Mouse (Mus musculus) gastrocnemius, adult 8-10 months (tissue): ENCODE results near the gene Zc4h2. TPM values are rescaled to one million over a fixed set of nuclear protein-coding genes. Genes with fewer than 3 reads are reported as not detected.

Experiments
- DNase-seq, 2 experiments: peaks; one replicate each; pipeline ENCODE4 v3.0.0; 2022; ENCODE audit warnings: low spot score in 2 of 2
- total RNA-seq, 4 experiments: library from RNA; stranded (reverse); gene quantifications; 2 replicates each; pipeline ENCODE4 v1.2.4; 2022

The Zc4h2 gene
- total RNA-seq: 1 to 10 TPM in 2 of 4 experiments, under 1 TPM in 2; 0.46 to 1.3 (median 1.0) TPM

DNA sequence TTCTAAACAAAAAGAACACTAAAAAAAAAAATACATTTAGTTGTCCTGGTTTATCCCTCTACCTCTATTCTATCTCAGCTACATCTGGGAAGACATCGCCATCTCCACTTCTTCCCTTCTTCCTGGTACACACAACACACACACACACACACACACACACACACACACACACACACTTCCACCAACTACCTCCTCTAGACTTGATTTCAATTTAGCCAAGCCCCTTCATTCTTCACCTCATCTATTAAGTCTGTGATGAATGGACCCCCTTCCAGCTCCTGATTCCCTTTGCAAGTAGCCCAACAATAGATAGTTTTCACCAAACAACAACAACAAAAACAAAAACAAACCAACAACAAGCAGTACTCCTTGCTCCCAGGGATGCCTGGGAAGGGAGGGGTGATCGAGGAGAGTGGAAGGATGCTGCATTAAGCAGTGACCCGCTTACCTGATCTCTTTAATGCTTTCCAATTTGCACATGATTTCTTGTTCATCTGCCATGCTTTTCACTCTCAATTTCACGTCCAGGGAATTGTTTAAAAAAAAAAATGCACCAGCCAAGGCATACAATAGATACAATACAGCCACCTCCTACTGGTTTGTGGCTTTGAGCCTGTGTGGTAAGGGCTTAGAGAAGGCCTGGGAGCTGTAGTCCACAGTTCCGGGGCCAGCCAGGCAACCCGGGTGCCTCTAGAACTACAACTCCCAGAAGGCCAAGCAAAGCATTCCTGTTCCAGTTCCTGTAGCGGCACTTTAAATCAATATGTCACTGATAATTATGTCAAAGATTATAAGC is at the start of gene Zc4h2:
Zc4h2 (minus strand) TSS at position 706 of the 796 bp plus-strand sequence.
- DNase-seq: peak; percentile 32 to 55

DNA sequence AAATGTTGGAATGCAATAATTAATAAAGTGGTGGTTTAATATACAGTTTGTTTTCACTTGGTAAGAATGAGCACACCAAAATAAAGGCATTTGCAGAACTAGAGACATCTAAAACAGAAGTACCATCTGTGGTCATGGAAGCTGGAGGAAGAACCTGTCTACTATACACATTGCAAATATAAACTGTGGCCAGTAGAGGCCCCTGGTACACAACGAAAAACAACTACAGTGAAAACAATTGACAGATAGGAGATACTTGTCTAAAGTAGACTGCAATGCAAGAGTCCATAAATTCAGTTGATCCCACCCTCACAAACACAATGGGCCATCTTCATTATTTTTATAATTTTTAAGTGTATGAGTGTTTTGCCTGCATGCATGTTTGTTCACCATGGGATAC is 28.8 kb upstream of the Zc4h2 start:
- DNase-seq: no peak

DNA sequence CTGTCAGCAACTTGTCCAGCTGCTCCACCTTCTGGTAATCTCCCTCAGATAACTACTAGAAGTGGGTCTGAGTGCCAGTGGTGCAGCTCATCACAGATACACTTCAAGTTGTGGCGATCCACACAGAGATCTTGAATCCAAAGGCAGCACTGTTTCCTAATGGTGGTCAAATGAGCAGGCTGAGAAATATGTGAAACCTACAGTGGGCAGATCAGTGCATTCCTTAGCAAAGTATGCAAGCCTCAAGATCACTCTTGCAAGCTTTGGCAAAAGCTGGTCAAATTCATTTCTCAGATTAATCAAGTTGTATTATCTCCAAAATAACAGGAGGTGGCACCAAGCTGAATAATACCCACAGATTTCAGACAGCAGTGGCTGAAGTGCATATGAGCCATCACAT is 23.9 kb upstream of the Zc4h2 start:
- no peak for DNase-seq

DNA sequence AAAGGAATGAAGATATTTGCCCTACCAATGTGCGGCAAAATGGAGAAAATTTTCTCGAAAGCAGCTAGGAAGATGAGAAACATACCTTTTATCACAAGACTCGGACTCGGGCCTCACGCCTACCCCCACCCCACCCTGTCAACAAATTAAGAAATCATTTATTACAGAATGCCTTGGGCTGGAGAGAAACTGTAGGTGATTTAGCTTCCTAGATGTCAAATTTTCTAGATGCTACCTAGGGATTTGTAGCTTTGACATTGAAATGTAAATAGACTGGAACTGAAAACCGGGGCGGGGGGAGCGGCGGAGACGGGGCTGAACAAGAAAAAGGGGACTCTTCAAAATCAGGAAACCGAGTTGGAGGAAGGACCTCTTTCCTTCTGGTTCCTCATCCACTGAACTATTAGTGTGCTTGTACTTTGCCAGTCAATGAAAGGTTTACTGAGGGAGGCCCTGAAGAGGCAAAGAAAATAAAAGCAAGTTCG is 333 bp upstream of the Zc4h2 start:
- DNase-seq: no peak

DNA sequence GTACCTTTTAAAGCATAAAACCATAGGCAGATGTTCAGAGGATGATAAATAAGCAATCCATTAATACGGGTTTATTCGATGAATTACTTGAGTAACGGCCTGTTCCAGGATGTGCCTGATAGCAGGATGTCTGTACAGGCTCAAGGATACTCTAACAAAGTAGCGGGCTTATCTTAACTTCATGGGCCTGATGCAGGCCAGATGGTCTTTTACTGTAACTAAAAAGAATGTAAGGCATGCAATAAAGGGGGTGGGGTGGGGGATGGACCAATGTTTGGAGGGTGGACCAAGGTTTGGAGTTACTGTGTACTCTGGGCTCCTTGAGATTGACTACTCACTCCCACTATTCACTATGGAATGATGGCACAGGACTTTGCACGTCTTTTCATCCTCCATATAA is 57.7 kb downstream of the Zc4h2 start:
- DNase-seq: no peak

Other genes starting within 250 kb of the Zc4h2 start
- 1 to 10 TPM; 2.9 to 3.8 (median 3.3) TPM for gene Amer1, start 213.6 kb downstream of the Zc4h2 start, total RNA-seq
- 10 to 100 TPM; 47.4 to 55.2 (median 49.9) TPM for gene Asb12, start 100.5 kb downstream of the Zc4h2 start, total RNA-seq
- gene Pfn5, start 100.4 kb downstream of the Zc4h2 start, total RNA-seq: not detected
- gene Zc3h12b, start 53.2 kb upstream of the Zc4h2 start, total RNA-seq: under 1 TPM; 0.10 to 0.75 (median 0.43) TPM